Mouse (Mus musculus) c-Kit-positive CD71-positive TER-119-positive erythroid progenitor cells, embryonic 14.5 days (primary cell): Measurements from ENCODE around the gene Zbtb4.
A peak's percentile ranks its signal among the peaks of the same experiment; 100 is the strongest.

ENCODE experiments used
- DNase-seq: peaks from one replicate; pipeline ENCODE4 v3.0.0-alpha.2; 2013; ENCODE audit warnings: low spot score

Zbtb4 gene

GRCm38 (mm10) chr11:69766126-69766609, 456 bp downstream of the Zbtb4 start:
- no peak for DNase-seq

GRCm38 (mm10) chr11:69766872-69767624, 1.3 kb downstream of the Zbtb4 start:
- no peak for DNase-seq

- DNase-seq: no peak
Observed at GRCm38 (mm10) chr11:69767625-69767909, 1.9 kb downstream of the Zbtb4 start.

- no peak for DNase-seq
Observed at GRCm38 (mm10) chr11:69774961-69775360, 9.2 kb downstream of the Zbtb4 start.

GRCm38 (mm10) chr11:69775716-69776115, 10.0 kb downstream of the Zbtb4 start:
- no peak for DNase-seq

- DNase-seq: no peak
Observed at GRCm38 (mm10) chr11:69776488-69776887, 10.8 kb downstream of the Zbtb4 start.

GRCm38 (mm10) chr11:69777504-69778257, 12.0 kb downstream of the Zbtb4 start:
- no peak for DNase-seq

- no peak for DNase-seq
Observed at GRCm38 (mm10) chr11:69778258-69778982, 12.7 kb downstream of the Zbtb4 start.

- no peak for DNase-seq
Observed at GRCm38 (mm10) chr11:69778985-69779384, 13.3 kb downstream of the Zbtb4 start.

- no peak for DNase-seq
Observed at GRCm38 (mm10) chr11:69781828-69782227, 16.1 kb downstream of the Zbtb4 start.

GRCm38 (mm10) chr11:69784793-69785272, 19.1 kb downstream of the Zbtb4 start:
- DNase-seq: peak; percentile 75

GRCm38 (mm10) chr11:69787306-69787705, 21.6 kb downstream of the Zbtb4 start:
- no peak for DNase-seq

GRCm38 (mm10) chr11:69789431-69789830, 23.7 kb downstream of the Zbtb4 start:
- DNase-seq: no peak

- no peak for DNase-seq
Observed at GRCm38 (mm10) chr11:69791420-69791819, 25.7 kb downstream of the Zbtb4 start.

- no peak for DNase-seq
Observed at GRCm38 (mm10) chr11:69793429-69793828, 27.7 kb downstream of the Zbtb4 start.

GRCm38 (mm10) chr11:69795168-69795982, 29.7 kb downstream of the Zbtb4 start, which contains the start of gene Chrnb1:
Chrnb1 (minus strand) TSS chr11:69795943.
- peak; percentile 96 for DNase-seq

GRCm38 (mm10) chr11:69795983-69796435, 30.3 kb downstream of the Zbtb4 start:
- no peak for DNase-seq

GRCm38 (mm10) chr11:69797924-69798323, 32.2 kb downstream of the Zbtb4 start:
- DNase-seq: no peak

GRCm38 (mm10) chr11:69799394-69800137, 33.9 kb downstream of the Zbtb4 start:
- no peak for DNase-seq

- DNase-seq: no peak
Observed at GRCm38 (mm10) chr11:69800138-69800391, 34.4 kb downstream of the Zbtb4 start.
